Mouse (Mus musculus): Measurements from ENCODE around the gene Tars. TPM values are rescaled to one million over a fixed set of nuclear protein-coding genes. Genes with fewer than 3 reads are reported as not detected.
A peak's percentile ranks its signal among the peaks of the same experiment; 100 is the strongest.

Gene Tars
- 41.3 and 57.8 TPM in 2 replicates for total RNA-seq (2021)
- long read RNA-seq, experiment 1, full-length matches to known transcripts, result 62 of 74 reads
- long read RNA-seq, experiment 1, partial matches to known transcripts, result 6 of 74 reads
- long read RNA-seq, experiment 1, other reads (novel, unspliced or antisense), result 6 of 74 reads
- long read RNA-seq, experiment 2, full-length matches to known transcripts, result 39 of 46 reads
- long read RNA-seq, experiment 2, partial matches to known transcripts, result 6 of 46 reads
- long read RNA-seq, experiment 2, other reads (novel, unspliced or antisense), result 1 of 46 reads

DNA sequence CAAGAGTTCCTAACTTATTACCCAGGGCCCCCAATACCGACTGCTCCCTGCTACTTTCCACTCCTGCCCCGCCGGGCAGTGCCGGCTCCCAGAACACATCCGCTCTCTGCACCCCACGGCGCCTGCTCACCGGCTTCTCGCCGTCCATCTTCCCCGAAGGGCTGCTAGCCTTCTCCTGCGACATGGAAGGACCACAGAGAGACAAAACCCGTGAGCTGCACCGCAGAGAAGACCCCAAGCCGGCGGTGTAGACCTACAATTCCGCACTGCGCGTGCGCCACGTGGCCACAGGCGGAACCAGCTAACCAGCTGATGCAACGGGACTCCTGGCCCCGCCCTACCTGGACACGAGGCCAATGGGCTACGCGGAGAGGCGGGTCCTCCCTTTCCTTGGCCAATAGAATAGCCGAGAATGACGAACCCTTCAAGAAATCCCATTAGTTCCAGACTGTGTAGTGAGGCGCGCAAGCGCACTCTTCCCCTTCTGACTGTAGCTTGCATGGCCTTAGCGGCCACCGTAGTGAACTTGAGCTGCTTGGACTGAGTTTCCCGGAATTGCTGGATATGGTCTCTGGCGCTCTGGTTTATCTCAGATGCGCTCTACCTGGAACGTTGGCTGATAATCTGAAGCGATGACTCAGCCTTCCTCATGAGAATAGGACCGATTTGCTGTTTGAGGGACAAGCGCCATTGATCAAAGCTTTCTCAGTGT, at the start of gene Tars:
TSS of gene Tars (minus strand) at position 310 of the 712 bp plus-strand sequence.
- peak; percentile 97 for DNase-seq

DNA sequence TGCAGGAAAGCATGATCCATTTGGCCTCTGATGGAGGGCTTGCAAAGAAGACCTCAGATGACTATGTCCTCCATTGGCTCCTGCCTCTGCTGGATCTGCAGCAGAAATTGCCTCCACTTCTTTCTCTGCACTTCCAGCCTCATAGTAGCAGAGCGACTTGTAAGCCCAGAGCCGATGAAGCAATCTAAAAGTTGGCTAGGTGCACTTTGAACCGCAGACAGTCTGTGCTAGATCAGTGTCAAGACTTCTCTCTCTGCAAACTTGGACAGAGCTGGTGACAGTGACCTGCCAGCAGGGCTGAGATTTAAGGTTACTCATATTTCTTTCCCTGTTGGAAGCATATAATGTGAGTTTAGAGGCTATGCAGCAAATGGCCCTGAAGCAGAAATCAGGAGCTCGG, 37.9 kb upstream of the Tars start:
- peak; percentile 7 for DNase-seq

DNA sequence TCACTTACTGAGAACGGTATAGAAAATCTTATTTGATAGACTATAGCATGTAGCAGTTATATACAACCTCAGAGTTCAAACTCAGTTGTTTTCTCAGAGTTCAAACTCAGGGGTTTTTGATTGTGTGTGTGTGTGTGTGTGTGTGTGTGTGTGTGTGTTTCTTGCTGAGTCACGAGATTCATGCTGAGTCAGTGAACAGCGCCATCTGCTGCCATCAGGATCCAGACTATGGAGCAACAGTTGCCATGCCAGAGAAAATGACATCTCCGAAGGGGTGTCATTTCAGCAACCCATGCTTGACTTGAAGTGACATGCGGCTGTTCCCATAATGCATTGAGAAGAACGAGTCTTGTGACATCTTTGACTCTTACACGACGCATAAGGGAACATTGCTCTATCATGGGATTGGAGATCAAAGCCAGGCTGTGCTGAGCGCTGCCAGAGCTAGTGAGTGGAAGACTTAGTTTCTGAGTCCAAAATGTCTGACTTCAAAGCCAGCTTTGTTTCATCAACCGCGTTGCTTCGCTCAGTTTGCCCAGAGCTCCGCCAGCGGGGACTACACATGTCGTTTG, 37.3 kb upstream of the Tars start:
- no peak for DNase-seq

DNA sequence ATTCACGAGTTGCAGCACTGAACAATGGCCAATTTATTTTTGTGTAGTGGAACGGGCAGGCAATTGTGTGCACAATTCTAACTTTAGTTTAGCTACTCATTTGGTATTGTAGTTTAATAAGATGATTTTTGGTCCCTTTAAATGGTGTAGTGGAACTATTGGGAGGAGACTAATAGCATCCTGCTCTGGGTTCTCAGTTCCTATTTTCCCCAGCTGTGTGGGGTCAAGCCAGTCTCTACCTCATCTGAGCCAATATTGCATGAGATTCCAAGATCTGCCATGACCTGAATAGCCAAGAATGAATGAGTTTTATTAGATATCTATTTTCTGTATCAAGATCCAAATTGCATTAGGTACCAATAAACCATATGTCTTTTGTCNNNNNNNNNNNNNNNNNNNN, 27.4 kb upstream of the Tars start:
- no peak for DNase-seq

DNA sequence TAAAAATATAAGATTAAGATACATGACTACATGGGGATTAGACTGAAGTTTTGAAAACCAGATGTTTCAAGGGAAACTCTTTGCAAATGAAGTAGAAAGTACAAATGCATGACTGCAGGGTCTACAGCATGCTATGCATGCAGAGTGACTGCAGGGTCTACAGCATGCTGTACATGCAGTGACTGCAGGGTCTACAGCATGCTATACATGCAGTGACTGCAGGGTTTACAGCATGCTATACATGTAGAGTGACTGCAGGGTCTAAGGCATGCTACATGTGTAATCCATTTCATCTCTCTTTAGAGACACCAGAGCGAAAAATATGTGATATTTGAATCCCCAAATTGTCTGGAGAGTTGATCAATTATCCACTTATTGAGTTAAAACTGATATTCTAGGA, 14.0 kb upstream of the Tars start:
- DNase-seq, result no peak

DNA sequence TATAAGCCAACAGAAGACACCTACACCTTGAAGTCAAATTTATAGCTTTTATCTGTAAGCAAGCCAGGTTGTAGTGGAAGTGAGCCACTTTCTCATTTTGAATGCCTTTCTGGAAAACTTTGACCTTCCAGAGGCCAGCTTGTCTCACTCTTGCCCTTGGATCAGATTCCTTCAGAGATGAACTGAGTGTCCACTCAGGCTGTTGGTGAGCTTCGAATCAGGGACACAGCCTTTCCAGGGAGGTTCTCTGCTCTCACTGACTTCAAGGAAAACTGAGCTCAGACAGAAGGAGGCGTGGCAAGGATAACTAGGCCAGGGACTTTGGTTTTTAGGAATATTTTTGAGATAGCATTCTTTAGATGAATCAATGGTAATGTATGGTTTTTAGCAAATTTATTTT, 13.1 kb upstream of the Tars start:
- no peak for DNase-seq

DNA sequence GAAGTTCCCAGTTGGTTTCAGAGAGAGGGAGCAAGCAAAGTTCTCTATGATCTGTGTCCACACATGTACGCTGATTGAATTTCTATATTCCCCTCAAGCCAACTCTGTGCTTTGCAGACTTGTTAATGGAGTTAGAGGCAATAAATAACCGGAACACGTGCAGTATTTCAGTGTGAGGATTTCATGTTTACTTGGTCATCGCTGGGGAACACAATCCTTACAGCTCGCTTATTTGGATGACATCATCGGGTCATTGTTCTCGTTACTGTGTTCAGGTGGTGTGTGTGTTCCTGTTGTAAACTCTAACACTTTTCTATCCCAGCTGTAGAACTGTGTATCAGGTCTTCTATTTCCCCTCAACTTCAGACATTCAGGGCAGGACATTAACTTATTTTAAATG, 12.4 kb upstream of the Tars start:
- no peak for DNase-seq

DNA sequence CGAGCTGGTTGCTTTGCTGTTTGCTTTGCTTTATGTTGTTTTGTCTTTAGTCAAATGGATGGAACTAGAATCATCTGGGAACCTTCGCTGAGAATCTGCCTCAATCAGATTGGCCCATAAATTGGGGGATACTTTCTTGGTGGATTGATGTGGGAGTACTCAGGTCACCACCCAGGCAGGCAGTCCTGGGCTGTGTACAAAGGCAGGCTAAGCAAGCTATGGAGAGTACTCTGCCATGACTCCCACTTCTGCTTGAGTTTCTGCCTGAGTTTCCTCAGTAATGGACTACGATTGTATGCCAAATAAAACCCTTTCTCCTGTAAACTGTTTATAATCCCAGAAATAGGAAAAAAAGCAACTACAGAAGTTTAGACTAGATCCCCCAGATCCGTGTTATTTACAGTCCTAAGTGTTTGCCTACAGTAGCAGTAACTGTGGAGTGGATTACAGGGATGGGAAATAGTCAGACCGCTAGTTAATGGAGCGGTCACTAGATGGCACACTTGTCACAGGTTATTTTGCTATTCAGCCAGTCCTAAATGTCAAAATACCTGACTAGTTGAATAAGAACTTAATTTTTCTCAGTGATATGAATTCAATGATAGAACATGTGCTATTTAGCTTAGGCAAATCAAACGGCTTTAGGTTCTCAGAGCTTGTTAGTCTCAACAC, 8.8 kb upstream of the Tars start:
- DNase-seq, result peak; percentile 43

DNA sequence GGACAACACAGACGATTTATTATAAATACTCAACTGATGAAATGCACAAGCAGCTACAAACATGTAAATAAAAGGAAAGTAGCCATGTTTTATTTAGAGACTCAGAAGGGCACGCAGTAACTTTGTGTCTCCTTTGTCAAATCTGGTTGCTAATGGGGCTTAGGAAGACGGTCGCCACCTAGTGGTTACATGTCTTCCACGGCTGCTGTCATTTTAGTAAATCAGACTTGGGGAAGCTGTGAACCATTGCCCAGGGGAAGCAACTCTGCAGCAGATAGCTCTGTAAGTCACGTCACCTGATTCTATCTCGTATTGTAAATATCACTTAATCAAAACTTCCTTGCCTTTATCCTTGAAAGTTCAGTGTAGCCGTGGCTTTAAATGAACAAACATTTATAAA, 7.9 kb upstream of the Tars start:
- peak; percentile 71 for DNase-seq

DNA sequence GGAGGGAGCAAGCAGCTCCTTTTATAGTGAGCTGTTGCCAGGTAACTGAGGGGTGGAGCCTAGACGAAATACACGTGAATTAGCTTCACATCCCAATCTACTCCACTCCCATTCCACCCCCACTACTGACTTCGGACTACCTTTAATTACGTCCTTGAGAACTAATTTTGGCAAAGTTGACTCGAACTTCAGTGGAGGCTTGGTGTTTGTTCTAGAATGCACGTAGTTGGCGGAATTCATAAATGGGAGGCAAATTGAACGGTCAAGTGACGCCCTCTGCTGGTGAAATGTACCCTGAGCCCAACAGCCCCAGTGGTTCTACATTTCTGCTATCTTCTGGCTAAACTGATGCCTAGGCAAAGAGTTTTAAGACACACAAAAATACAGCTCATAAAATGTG, 7.3 kb upstream of the Tars start:
- peak; percentile 53 for DNase-seq

DNA sequence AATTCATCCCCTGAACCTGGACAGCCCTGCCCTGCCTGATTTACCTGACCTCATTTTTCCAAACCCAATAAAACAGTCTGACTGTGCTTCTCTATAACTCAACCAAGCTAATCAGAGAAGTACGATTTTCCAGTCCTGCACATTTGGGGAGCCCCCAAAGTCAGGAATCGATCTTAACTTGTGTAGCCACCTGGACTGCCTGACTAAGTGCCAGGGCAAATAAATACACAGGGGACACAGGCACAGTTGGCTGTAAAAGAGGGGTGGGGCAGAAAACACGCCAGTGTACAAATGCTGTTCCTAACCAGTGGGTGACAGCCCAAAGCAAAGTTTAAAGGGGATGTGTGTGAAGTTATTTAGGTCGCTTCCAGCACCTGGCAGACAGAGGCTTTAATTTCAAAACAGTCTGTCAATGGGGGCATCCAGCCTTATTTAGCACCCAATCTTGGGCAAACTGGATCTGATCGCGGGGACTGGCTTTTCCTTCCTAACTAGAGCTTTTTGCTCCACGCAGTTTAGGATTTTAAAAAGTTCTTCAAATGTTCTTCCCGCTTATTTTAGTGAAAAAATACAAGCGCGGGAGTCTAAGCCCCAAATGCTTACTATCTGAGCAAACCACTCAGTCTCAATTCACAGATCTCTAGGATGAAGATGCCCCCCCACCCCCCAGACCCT, 652 bp downstream of the Tars start:
- no peak for DNase-seq

DNA sequence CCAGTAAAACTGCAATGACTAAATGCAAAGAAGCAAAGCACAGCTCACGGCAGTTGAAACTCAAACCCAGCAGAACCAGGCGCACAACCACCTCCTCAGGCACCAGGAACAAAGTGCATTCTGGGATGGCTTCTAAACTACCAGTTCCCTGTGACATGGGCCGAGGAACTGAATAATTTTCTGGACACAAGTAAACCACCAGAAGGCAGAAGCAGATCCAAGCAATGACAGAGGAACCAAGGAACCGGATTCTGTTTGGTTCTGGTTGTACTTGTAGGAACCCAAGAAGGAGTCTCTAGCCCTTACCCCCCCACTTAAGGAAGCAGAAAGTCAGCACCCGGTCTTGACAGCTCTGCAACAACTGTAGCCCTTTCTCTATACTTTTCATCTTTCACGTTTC, 3.0 kb downstream of the Tars start:
- no peak for DNase-seq

DNA sequence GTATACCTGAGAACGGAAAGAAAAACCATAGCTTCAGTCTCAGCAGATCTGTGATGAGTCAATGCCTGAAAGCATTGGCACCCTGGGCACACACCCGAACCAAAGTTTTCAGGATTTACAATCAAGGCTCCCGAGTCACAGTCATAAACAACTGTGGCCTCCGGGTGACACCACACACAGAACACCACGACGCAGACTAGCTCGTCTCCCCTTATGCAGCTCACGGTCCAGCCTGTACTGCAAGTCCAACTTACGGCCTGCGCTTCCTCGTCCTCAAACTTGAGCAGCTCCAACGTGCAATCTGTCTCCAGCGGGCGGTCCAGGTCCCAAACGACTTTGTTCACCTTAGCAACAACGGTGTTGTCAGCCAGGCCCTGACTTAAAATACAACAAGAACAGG, 6.6 kb downstream of the Tars start:
- DNase-seq, result no peak

DNA sequence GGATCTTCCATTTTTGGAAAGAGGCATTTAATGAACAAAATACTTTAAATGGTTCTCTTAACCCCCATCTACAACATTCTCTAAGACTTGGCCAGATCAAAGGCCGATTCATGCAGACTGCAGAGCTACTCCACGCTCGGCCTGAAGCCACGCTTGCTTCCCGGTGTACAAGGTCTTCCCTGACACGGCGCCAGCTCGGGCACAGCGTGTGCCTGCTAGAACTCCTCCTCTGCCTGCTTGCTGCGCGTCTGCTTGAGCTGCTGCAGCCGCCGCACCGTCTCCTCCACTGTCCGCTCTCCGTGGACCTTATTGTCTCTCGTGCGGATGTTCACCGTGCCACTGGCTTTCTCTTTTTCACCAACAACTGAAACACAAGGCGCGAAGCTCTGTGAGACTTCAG, 15.7 kb downstream of the Tars start:
- DNase-seq, result no peak

DNA sequence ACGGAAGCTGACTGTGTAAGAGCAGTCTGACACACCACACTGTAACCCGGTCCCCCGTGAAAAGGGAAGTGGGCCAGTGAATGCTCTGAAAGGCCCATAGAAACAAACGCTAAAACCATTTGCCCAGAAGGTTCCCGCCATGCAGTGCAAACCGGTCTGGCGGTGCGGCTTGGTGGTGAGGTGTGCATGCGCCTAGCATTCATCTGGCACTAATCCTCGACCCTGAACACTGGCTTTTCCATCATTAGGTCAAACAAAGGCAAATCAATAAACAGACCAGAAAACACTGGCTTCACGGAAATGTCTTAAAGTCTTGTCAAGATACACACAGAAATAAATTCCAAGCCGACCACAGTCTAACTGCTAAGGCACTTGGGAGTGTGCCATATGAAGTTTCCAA, 16.9 kb downstream of the Tars start:
- no peak for DNase-seq

DNA sequence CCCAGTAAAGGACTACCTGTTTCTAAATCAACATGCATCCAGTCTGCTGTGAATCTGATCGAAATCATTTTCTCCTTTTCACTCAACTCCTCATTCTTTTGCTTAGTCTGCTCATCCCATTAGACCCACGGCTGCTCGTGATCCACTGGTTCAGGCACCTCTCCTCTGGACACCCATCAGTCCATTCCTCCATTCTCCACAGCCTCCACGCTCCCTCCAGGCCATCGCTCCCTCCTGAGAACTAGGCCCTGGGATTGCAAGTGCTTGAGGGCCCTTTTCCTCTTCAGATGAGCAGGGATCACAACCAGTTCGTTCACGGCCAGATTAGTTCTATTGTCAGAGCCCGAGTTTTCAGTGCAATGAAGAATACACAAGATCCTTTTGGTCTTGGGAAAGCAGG, 18.8 kb downstream of the Tars start:
- DNase-seq, result no peak

DNA sequence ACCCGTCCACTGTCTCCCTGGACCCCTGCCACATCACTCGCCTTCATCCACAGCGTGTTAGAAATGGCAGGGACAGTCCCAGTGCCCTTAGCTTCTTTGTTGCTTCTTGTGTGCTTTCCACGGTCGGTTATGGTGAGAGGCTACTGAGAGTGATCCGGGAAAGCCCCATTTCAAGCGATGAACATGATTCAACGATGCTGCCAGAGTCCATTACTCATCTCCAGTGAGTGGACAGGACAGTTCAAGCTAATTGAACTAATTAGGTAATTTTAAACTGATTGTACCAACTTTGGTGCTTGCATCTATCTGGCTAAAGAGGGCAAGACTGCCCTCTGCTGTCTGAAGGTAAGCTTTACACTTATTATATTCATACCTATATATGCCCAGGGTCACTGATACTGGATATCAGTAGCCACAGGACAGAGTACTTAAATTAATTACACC, 19.4 kb downstream of the Tars start:
- DNase-seq, result peak; percentile 25

DNA sequence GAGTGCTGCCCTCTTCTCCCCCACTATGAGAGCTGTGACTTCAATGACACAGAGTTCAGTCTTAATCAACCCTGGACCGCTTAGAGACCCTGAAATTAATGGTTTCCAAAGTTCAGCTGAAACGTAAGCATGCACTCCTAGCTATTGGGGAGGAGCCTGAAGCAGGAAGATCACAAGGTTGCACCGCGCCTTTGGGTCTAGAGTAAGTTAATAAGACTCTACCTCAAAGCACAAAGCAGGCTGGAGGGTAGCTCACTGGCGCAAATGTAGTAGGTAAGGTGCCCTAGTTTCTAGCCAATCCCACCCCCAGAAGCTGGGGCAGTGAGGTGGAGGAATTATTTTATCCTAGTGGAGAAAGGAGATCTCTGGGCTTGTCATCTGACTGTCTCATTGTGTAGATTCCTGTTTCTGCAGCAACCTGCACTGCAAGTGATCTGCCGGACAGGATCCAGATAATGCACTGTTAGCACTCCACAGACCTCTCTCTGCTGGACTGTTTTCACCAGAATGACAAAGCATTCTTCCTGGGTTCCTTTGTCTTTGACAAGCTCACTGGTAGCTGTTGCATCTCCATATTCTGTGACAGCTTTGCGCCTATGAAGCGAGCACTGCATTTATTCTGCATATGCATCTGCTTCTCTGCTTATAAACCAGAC, 19.9 kb downstream of the Tars start:
- DNase-seq, result no peak

DNA sequence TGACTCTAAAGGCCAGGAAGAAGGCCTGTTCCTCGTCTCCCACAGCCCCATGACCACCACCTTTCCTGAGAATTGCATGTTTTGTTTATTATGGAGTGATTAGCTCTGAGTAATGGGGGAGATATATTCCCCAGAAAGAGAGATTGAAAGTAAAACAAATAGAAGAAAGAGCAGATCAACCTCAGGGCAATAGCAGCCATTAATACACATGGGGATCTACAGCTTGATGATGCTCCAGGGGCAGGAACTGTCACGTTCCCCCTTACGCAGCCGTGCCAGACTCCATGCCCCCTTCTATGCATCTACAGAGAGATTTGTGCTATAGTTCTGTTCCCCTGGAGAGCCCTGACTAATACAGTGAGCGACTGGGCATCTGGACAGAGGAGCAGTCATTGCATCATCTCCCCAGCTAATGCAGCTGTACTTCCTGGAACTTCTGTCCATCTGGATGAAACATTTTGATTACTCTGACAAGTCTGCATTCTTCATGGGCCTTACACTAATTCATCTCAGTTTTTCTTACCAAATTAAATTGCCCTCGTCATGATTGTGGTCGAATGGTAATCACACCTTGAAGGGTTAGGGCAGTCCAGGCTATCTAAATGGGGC, 28.9 kb downstream of the Tars start:
- no peak for DNase-seq

DNA sequence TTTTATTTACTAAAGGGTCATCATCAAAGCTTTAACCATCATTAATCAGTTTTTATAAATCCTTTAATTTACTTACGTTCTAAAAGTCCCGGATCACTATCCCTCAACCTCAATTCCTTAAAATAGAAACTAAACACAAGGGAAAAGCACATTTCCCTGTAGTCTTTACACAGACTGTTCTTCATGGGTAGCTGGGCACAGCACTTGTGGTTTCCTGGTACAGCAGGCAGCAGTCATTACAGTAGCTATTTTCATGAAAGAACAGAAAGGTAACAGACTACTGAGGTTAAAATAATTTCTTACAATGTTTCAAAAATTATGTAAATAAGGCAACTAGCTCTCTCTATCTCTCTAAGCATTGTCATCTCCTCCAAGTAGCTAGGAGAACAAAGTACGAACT, 29.9 kb downstream of the Tars start:
- no peak for DNase-seq

DNA sequence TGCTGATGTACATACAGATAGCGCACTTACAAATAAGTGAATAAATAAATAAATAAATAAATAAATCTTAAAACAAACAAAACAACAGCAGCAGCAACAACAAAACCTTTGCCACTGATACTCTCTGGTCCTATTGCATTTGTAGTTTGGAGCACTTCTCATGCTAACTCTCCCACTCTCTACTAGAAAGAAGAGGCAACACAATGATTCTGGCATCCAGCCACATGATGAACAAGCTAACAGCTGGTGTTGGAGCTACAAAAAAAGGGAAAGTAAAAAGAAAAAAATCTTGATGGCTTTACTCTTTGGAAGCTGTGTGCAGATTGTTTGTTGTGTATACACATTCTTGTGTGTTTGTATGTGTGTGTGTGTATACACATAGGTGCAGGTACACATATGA, 34.7 kb downstream of the Tars start:
- no peak for DNase-seq

DNA sequence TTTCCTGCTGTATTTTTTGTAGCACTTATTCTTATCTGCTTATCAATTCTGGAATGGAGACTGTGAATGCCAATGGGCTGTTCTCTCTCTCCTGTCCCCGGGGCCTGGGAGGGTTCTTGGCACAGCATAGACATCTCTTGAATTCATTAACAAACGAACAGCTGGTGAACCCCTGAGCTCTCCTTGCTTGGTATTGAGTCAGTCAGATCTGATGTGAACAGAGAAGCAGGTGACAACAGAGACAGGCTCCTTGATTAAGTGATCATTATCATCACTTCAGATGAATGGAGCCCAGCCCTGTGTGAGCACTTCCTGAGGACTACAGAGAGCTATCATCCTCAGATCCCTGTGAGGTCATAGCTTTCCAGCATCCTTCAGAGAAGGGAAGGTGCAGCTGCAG, 35.4 kb downstream of the Tars start:
- no peak for DNase-seq
